ENCODE assay signal across 23 mouse cellular contexts in the genomic region with DNA sequence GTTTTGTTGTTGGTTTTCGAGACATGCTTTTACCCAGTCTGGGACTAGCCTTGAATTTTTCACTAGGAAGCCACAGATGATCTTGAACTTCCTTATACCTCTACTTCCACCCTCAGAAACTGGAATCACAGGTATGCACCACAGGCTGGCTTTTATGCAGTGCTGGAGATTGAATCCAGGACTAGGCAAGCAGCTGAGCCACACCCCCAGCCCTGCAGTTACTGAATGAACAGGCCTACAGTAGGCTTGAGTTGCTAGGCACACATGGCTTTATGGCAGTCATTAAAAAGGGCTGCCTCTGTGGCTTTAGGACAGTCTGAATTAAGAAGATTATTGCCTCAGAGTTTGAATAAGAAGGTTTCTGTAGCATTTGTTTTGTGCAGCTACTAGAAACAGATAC. TPM values are rescaled to one million over a fixed set of nuclear protein-coding genes. Genes with fewer than 3 reads are reported as not detected.
DNase-seq lines count a peak whose midpoint lies in the region; ATAC-seq lines count a peak whose summit lies in the region.
"Had no signal": no experiment of that assay in that cellular context is flagged by ENCODE, and none has a peak within 500 bp of the region (broad histone marks: within the 10 kb centered on the region; RNA-seq: fewer than 3 reads in every experiment).

No protein-coding gene starts in this region.

- no peaks in the 10 kb centered on the region for H3K27me3 ChIP-seq in midbrain, embryonic 11.5 days (ENCODE audit: control insufficient read depth, insufficient read depth, low read length)
- H3K27me3 ChIP-seq in midbrain, embryonic 16.5 days (ENCODE audit: control insufficient read depth, insufficient read depth, low read depth, low read length) = no peaks in the 10 kb centered on the region
- no peaks in the 10 kb centered on the region for H3K27me3 ChIP-seq in limb, embryonic 11.5 days (ENCODE audit: control insufficient read depth, insufficient read depth, low read length)
- H3K27me3 ChIP-seq: embryonic facial prominence, embryonic 12.5 days; forebrain, embryonic 15.5 days; heart, embryonic 12.5 days had no signal

- 96% methylated on average over 1 of the region's 1 CpGs for WGBS in midbrain, embryonic 11.5 days
- 94% methylated on average over 1 of the region's 1 CpGs for WGBS in midbrain, embryonic 16.5 days
- 100% methylated on average over 1 of the region's 1 CpGs for WGBS in limb, embryonic 11.5 days

- H3K9me3 ChIP-seq in midbrain, embryonic 11.5 days (ENCODE audit: control insufficient read depth, low read length) = no peaks in the 10 kb centered on the region
- no peaks in the 10 kb centered on the region for H3K9me3 ChIP-seq in midbrain, embryonic 16.5 days (replicated peaks; ENCODE audit: control insufficient read depth, low read length, poor library complexity, severe bottlenecking)
- no peaks in the 10 kb centered on the region for H3K9me3 ChIP-seq in limb, embryonic 11.5 days (ENCODE audit: control insufficient read depth, low read length)
- H3K9me3 ChIP-seq: embryonic facial prominence, embryonic 12.5 days; forebrain, embryonic 15.5 days; G1E; heart, embryonic 12.5 days had no signal

- H3K4me2 ChIP-seq in midbrain, embryonic 11.5 days = no peak overlapping the region
- no peak overlapping the region for H3K4me2 ChIP-seq in midbrain, embryonic 16.5 days (ENCODE audit: low read length)
- no peak overlapping the region; the same call in 1 of the 2 replicates for H3K4me2 ChIP-seq in limb, embryonic 11.5 days (ENCODE audit: low read depth, severe bottlenecking)
- H3K4me2 ChIP-seq: embryonic facial prominence, embryonic 12.5 days; forebrain, embryonic 15.5 days; heart, embryonic 12.5 days had no signal

- H3K4me1 ChIP-seq in midbrain, embryonic 11.5 days (ENCODE audit: control insufficient read depth, insufficient read depth, low read length) = no peaks in the 10 kb centered on the region
- no peaks in the 10 kb centered on the region for H3K4me1 ChIP-seq in midbrain, embryonic 16.5 days (ENCODE audit: control insufficient read depth, insufficient read depth, low read length)
- peaks cover 13% of the 10 kb centered on the region; the same call in 1 of the 2 replicates for H3K4me1 ChIP-seq in limb, embryonic 11.5 days (ENCODE audit: control insufficient read depth, insufficient read depth, low read length)
- H3K4me1 ChIP-seq: heart, embryonic 12.5 days had no signal

- peak; percentile 60 for DNase-seq in heart, adult 11 months
- DNase-seq in heart, postnatal 14 days = no peak
- DNase-seq in midbrain, embryonic 11.5 days (ENCODE audit: low spot score, missing footprints) = peak; percentile 23
- peak; percentile 73 for DNase-seq in limb, embryonic 11.5 days (ENCODE audit: low spot score)
- DNase-seq in embryo, embryonic 9.5 days (ENCODE audit: extremely low spot score) = no peak
- DNase-seq in thymus, adult 18-20 months = no peak
- DNase-seq in retina, embryonic 14.5 days (ENCODE audit: low spot score) = no peak
- DNase-seq: adrenal gland, adult 8-10 months; B cell, adult 2 months; cerebellum, adult 11 months; cerebellum, adult 8-10 months; cerebellum, postnatal 14 days; embryo, embryonic 11 days; gastrocnemius, postnatal 14 days; heart, postnatal 36 days had no signal

- intact Hi-C loops in heart, postnatal 14 days (cut with DNase I) = no loop called here

- H3K4me3 ChIP-seq in midbrain, embryonic 11.5 days (ENCODE audit: low read depth, low read length) = no peak overlapping the region
- H3K4me3 ChIP-seq in midbrain, embryonic 16.5 days (ENCODE audit: low read depth, low read length) = no peak overlapping the region
- no peak overlapping the region for H3K4me3 ChIP-seq in limb, embryonic 11.5 days (ENCODE audit: low read depth, low read length)
- H3K4me3 ChIP-seq: embryonic facial prominence, embryonic 12.5 days; forebrain, embryonic 15.5 days; heart, embryonic 12.5 days had no signal

- H3K9ac ChIP-seq in midbrain, embryonic 11.5 days (ENCODE audit: low read length) = no peak overlapping the region
- no peak overlapping the region for H3K9ac ChIP-seq in midbrain, embryonic 16.5 days (ENCODE audit: low read depth, low read length)
- H3K9ac ChIP-seq in limb, embryonic 11.5 days (ENCODE audit: low read length) = no peak overlapping the region
- H3K9ac ChIP-seq: embryonic facial prominence, embryonic 12.5 days; forebrain, embryonic 15.5 days; heart, embryonic 12.5 days had no signal

- H3K36me3 ChIP-seq in midbrain, embryonic 11.5 days (ENCODE audit: control insufficient read depth, insufficient read depth, low read length) = no peaks in the 10 kb centered on the region
- H3K36me3 ChIP-seq in midbrain, embryonic 16.5 days (ENCODE audit: control insufficient read depth, insufficient read depth, low read length) = no peaks in the 10 kb centered on the region
- H3K36me3 ChIP-seq in limb, embryonic 11.5 days (ENCODE audit: control insufficient read depth, insufficient read depth, low read length) = no peaks in the 10 kb centered on the region
- H3K36me3 ChIP-seq: embryonic facial prominence, embryonic 12.5 days; forebrain, embryonic 15.5 days; G1E; heart, embryonic 12.5 days had no signal

- ATAC-seq in midbrain, embryonic 11.5 days (ENCODE audit: low FRiP score) = no peak
- ATAC-seq in midbrain, embryonic 16.5 days = no peak
- ATAC-seq in limb, embryonic 11.5 days (ENCODE audit: insufficient number of reproducible peaks, low FRiP score, low TSS enrichment, low read depth) = peak; percentile 68; the same call in 1 of the 2 replicates
- ATAC-seq: CD4-positive, CD25-positive, alpha-beta regulatory T cell, adult 4 months; forebrain, embryonic 15.5 days had no signal

- H3K27ac ChIP-seq in midbrain, embryonic 11.5 days (ENCODE audit: low read depth, low read length) = no peak overlapping the region
- H3K27ac ChIP-seq in midbrain, embryonic 16.5 days (ENCODE audit: low read length) = no peak overlapping the region
- H3K27ac ChIP-seq in limb, embryonic 11.5 days (replicated peaks; ENCODE audit: low read depth, low read length) = peak overlapping the region; percentile 42; the same call in 1 of the 2 replicates
- H3K27ac ChIP-seq: embryonic facial prominence, embryonic 12.5 days; forebrain, embryonic 15.5 days had no signal

RNA-seq across cellular contexts. Expression of a gene that starts 7.3 kb away (rescaled TPM):
- not detected for total RNA-seq in heart, postnatal 14 days (2021)
- polyA plus RNA-seq in midbrain, embryonic 11.5 days (2014; fragmentation: Nextera tagmentation; extraction: Ambion mirVana) = 0.10 TPM in 1 of 2 replicates, not detected in the other
- 0.15 TPM in 1 of 2 replicates, not detected in the other for polyA plus RNA-seq in midbrain, embryonic 16.5 days (2015; fragmentation: Nextera tagmentation; extraction: Ambion mirVana)
- 0.17 and 0.40 TPM in 2 replicates for polyA plus RNA-seq in limb, embryonic 11.5 days (2014; fragmentation: Nextera tagmentation; extraction: Ambion mirVana)
- total RNA-seq: gastrocnemius, adult 18-20 months; heart, adult 8-10 months; heart, postnatal 36 days had no signal
- polyA plus RNA-seq: G1E had no signal

RNA-seq across cellular contexts. Expression of a gene that starts 7.4 kb away (rescaled TPM):
- total RNA-seq in heart, postnatal 14 days (2021) = 10 to 100 TPM; 15.2 to 18.7 TPM
- 57.5 and 57.7 TPM in 2 replicates for polyA plus RNA-seq in midbrain, embryonic 11.5 days (2014; fragmentation: Nextera tagmentation; extraction: Ambion mirVana)
- polyA plus RNA-seq in midbrain, embryonic 16.5 days (2015; fragmentation: Nextera tagmentation; extraction: Ambion mirVana) = 69.6 and 70.7 TPM in 2 replicates
- 28.9 and 33.0 TPM in 2 replicates for polyA plus RNA-seq in limb, embryonic 11.5 days (2014; fragmentation: Nextera tagmentation; extraction: Ambion mirVana)

Comparison
In these comparisons a context has a peak if more than half of its experiments do, and no peak if none do; other contexts are left out.
1. DNase-seq: peak in heart, adult 11 months (single experiment), midbrain, embryonic 11.5 days (single experiment) and limb, embryonic 11.5 days (single experiment); none in heart, postnatal 14 days (0 of 2), embryo, embryonic 9.5 days (single experiment), thymus, adult 18-20 months (0 of 2) and retina, embryonic 14.5 days (single experiment).